Mouse (Mus musculus): Measurements from ENCODE around the gene St8sia4. TPM values are rescaled to one million over a fixed set of nuclear protein-coding genes. Genes with fewer than 3 reads are reported as not detected.

St8sia4 gene
- polyA plus RNA-seq, 1 experiment from 2014 or later: 4.2 TPM

DNA sequence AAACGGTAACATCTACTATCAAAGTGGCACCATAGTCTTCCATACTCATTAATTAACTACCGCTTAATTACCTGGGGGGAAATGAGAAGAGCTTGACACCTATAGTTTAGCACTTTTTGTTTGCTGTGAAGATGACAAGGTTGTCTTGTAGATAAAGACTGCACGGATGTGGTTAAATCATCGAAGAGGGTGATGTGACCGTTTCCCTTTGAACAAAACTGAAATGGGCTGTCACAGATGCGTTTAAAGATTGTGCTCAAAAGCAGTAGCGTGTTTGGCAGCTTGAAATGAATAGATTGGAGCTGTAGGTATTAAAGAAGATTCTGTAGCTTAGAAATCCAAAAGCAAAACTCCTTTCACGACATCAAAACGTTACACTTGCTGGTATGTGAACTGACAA lies 11.8 kb downstream of the St8sia4 start:
- no peak overlapping the region for H3K4me2 ChIP-seq
- H3K4me1 ChIP-seq: no peaks in the 10 kb centered on the region
- no peak for ATAC-seq (ENCODE audit: insufficient number of reproducible peaks, low FRiP score, low TSS enrichment, low read depth)
- H3K27ac ChIP-seq: no peak overlapping the region
- H3K27me3 ChIP-seq: no peaks in the 10 kb centered on the region
- no peak overlapping the region for H3K4me3 ChIP-seq
- no peaks in the 10 kb centered on the region for H3K36me3 ChIP-seq
- no peak overlapping the region for H3K9ac ChIP-seq
- H3K9me3 ChIP-seq: no peaks in the 10 kb centered on the region
- 78% methylated on average over 9 of the region's 9 CpGs for WGBS

DNA sequence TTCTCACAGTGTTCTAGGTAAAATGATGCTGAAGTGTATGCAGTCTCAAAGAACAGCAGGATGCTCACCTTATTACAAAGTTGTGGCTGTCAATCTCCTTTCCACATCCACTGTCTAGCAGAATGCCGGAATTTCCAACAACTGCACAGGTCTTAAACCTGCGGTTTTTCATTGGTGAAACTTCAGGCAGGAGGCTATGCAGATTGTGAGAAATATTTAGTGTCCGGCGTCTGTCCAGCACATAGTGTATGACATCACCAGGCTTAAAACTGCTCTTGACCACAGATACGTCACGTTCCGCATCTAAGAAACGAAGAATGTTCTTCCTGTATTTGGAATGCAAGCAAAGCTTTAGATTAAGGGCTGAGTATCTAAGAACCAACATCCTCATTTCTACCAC lies 13.9 kb downstream of the St8sia4 start:
- Histone ChIP-seq H3K9ac (no peak overlapping the region), H3K27ac (no peak overlapping the region), H3K27me3 (no peaks in the 10 kb centered on the region), H3K4me2 (no peak overlapping the region), H3K4me1 (no peaks in the 10 kb centered on the region), H3K36me3 (no peaks in the 10 kb centered on the region), H3K9me3 (no peaks in the 10 kb centered on the region), H3K4me3 (no peak overlapping the region)
- 83% methylated on average over 8 of the region's 8 CpGs for WGBS
- no peak for ATAC-seq (ENCODE audit: insufficient number of reproducible peaks, low FRiP score, low TSS enrichment, low read depth)

DNA sequence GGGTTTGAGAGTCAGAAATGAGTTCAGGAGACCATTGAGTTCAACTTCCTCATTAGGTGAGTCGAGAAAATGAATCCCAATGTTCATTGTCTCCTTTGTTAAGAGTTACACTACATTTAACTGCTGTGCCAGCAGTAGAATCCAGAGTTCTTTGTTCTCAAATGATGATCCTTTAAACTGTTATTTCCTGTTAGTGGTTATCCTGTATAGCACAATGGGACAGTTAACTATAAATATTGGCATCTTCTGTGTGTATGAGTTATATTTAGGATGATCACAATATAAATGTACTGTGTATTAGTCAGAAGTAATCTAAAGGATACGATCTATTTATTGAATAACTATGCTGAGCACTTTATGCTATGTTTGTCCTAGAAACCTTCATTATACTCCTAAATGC lies 23.1 kb downstream of the St8sia4 start:
- H3K9ac ChIP-seq: no peak overlapping the region

DNA sequence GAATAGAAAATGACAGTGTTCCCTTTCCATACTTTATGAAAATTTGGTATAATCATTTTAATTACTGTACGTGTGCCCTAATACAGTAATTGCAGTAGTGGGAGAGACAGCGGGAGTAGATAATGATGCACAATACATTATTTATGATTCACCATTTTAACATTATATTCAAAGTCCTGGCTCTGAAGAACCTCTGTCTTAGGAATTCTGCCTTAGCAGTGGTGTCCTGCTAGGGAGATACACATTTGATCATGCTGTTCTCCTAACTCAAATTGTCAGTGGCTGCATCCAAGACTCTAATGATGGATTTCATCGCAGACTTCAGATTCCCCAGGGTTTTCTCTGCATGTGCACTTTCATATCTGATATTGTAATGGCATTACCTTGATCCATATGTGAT lies 28.4 kb downstream of the St8sia4 start:
- Histone ChIP-seq H3K27ac (no peak overlapping the region), H3K9me3 (no peaks in the 10 kb centered on the region), H3K36me3 (no peaks in the 10 kb centered on the region), H3K4me2 (no peak overlapping the region), H3K9ac (no peak overlapping the region), H3K27me3 (no peaks in the 10 kb centered on the region), H3K4me1 (no peaks in the 10 kb centered on the region), H3K4me3 (no peak overlapping the region)
- no peak for ATAC-seq (ENCODE audit: insufficient number of reproducible peaks, low FRiP score, low TSS enrichment, low read depth)
- WGBS: 91% methylated on average over 3 of the region's 3 CpGs

More for the DNA sequence above, 23.1 kb downstream of the St8sia4 start:
- 73% methylated on average over 2 of the region's 2 CpGs for WGBS
- ATAC-seq (ENCODE audit: insufficient number of reproducible peaks, low FRiP score, low TSS enrichment, low read depth): no peak
- Histone ChIP-seq H3K9me3 (no peaks in the 10 kb centered on the region), H3K27me3 (no peaks in the 10 kb centered on the region), H3K36me3 (no peaks in the 10 kb centered on the region), H3K27ac (no peak overlapping the region), H3K4me1 (no peaks in the 10 kb centered on the region), H3K4me3 (no peak overlapping the region), H3K4me2 (no peak overlapping the region)

DNA sequence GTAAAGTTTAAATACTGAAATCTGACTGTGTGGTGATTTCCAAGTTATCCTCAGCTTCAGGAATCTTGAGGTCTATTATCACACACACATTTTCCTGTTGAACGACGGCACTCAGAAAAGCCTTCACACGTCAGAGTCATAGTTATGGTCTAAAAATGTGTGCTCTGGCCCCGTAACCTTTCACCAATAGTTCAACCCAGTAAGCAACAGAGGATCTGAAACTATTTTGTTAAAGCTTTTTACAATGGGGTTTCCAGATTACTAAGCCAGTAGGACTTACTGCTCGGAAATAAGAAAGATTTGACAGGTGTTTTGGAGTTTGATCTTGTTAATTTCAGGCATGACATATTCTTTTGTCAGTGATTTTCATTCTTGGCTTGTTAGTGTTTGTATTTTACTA lies 43.0 kb downstream of the St8sia4 start:
- H3K27ac ChIP-seq: no peak overlapping the region

DNA sequence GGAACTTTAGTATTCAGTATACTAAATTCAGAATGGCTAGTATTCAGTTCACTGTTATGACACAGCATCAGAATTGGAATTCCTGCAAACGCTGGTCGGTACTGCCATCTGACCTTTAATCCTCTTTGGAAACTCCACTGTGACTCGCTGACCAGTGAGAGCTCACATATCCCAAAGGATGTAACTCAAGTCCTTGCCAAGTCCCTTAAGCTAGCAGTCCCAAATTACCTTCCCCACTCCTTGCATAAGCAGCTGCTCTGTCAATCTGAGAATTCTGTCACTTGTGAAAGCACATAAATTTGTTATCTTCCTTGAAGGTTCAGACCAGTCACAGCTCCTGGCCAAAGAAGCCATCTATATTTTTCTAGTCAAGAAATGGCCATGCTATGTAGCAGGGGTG lies 48.7 kb downstream of the St8sia4 start:
- Histone ChIP-seq H3K9ac (no peak overlapping the region), H3K4me2 (no peak overlapping the region), H3K9me3 (no peaks in the 10 kb centered on the region), H3K27ac (no peak overlapping the region), H3K4me3 (no peak overlapping the region), H3K27me3 (no peaks in the 10 kb centered on the region), H3K36me3 (no peaks in the 10 kb centered on the region), H3K4me1 (no peaks in the 10 kb centered on the region)
- no peak for ATAC-seq (ENCODE audit: insufficient number of reproducible peaks, low FRiP score, low TSS enrichment, low read depth)
- 59% methylated on average over 3 of the region's 3 CpGs for WGBS

More for the DNA sequence above, 43.0 kb downstream of the St8sia4 start:
- 60% methylated on average over 5 of the region's 5 CpGs for WGBS
- no peak for ATAC-seq (ENCODE audit: insufficient number of reproducible peaks, low FRiP score, low TSS enrichment, low read depth)
- no peaks in the 10 kb centered on the region for H3K36me3 ChIP-seq
- H3K27me3 ChIP-seq: no peaks in the 10 kb centered on the region
- H3K4me1 ChIP-seq: no peaks in the 10 kb centered on the region
- H3K4me2 ChIP-seq: no peak overlapping the region
- H3K4me3 ChIP-seq: no peak overlapping the region
- H3K9ac ChIP-seq: no peak overlapping the region
- no peaks in the 10 kb centered on the region for H3K9me3 ChIP-seq

DNA sequence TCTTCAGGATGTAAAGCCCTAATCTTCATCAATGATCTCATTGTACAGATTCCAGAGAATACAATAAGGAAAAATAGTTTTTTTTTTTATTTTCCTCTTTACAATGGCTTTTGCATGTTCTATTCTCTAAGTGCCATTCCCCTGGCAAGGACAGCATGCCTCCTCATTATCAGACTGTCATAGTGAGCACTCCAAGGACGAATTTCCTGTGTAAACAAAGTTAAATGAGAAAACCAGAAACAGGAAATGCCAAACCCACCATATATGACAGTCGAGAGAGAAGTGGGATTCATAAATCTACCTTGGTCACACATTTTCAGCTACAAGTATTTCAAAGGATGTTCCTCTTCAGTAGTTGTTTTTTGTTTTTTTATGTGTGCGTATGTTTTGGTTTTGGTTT lies 49.2 kb downstream of the St8sia4 start:
- Histone ChIP-seq H3K27ac (no peak overlapping the region), H3K9me3 (no peaks in the 10 kb centered on the region), H3K36me3 (no peaks in the 10 kb centered on the region), H3K27me3 (no peaks in the 10 kb centered on the region), H3K4me1 (no peaks in the 10 kb centered on the region), H3K9ac (no peak overlapping the region), H3K4me2 (no peak overlapping the region), H3K4me3 (no peak overlapping the region)
- WGBS: 55% methylated on average over 3 of the region's 3 CpGs
- ATAC-seq (ENCODE audit: insufficient number of reproducible peaks, low FRiP score, low TSS enrichment, low read depth): no peak

DNA sequence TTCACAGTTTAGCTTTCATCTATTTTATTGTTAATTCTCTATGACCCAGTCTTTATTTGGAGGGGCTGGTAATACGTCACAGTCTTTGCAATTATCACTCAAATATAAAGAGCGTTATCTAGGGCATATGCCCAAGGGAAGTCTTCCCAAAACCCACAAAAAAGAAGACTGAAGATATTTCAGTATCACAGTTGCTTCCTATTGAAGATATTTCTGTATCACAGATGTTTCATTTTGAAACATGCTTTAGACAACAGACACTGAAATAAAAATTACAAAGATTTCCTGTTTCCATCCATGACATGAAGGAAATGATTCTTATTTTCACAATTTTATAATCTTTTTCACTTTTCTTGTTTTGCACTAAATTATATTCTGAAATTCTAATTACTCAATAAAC lies 57.4 kb downstream of the St8sia4 start:
- Histone ChIP-seq H3K4me3 (no peak overlapping the region), H3K9me3 (no peaks in the 10 kb centered on the region), H3K27me3 (no peaks in the 10 kb centered on the region), H3K9ac (no peak overlapping the region), H3K4me1 (no peaks in the 10 kb centered on the region), H3K27ac (no peak overlapping the region), H3K36me3 (no peaks in the 10 kb centered on the region), H3K4me2 (no peak overlapping the region)
- ATAC-seq (ENCODE audit: insufficient number of reproducible peaks, low FRiP score, low TSS enrichment, low read depth): no peak
- 77% methylated on average over 2 of the region's 2 CpGs for WGBS

DNA sequence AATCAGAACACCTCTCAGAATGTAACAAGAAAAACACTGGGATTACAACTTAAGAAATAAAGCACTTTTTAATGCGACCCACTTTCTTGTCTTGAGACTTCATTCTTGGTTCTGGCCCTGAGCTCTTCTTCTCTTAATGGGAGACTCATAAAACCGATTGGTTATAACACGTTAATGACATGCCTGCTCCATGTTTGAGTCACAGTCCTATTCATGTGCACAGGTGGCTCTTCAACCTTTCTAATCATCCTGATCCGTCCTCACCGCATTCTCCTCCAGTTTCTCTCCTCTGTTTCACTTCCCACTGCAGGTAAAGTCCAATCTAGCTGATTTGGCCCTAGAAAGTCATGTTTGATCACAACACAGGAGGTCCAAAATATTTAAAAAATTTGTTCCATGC lies 58.3 kb downstream of the St8sia4 start:
- no peak for ATAC-seq (ENCODE audit: insufficient number of reproducible peaks, low FRiP score, low TSS enrichment, low read depth)
- Histone ChIP-seq H3K4me1 (no peaks in the 10 kb centered on the region), H3K9me3 (no peaks in the 10 kb centered on the region), H3K4me2 (no peak overlapping the region), H3K27ac (no peak overlapping the region), H3K36me3 (no peaks in the 10 kb centered on the region), H3K9ac (no peak overlapping the region), H3K4me3 (no peak overlapping the region), H3K27me3 (no peaks in the 10 kb centered on the region)
- WGBS: 74% methylated on average over 5 of the region's 5 CpGs

DNA sequence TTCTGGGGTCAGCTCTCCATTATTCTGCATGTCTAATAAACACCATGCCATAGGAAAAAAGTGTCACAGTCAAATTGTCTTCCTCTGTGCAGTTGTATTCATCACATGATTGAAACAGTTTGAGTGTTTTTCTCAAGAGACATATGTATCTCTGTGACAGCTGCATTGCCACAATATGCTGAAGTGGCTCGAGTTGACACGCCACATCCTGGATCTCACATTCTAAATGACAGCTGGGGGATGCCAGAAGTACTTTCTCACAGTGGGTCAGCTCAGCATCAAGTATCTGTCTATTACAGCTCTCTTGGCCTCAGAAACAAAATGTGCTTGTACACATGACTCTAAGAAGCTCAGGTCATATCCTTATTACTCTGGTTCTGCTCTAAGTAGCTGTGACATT lies 61.9 kb downstream of the St8sia4 start:
- WGBS: 87% methylated on average over 2 of the region's 2 CpGs
- H3K27me3 ChIP-seq: no peaks in the 10 kb centered on the region

DNA sequence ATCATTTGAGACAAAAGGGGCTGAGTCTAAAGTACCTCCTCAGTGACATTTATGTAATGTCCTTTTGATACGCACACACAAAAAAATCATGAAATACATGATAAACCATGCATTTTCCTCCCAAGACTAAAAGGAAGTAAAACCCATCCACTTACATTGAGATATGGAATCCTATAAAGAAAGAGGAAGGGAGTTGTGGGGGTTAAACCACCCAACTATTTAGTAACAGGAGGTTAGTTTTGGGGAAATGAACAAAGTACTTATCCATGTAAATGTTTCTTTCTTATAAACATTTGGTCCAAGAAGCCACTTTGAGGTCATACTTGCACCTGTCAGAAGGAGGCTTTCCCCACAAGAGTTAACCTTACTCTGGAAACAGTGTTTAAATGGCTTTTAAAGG lies 69.3 kb downstream of the St8sia4 start:
- Histone ChIP-seq H3K27ac (no peak overlapping the region), H3K36me3 (no peaks in the 10 kb centered on the region), H3K4me3 (no peak overlapping the region), H3K27me3 (no peaks in the 10 kb centered on the region), H3K9ac (no peak overlapping the region), H3K4me2 (no peak overlapping the region), H3K9me3 (no peaks in the 10 kb centered on the region), H3K4me1 (no peaks in the 10 kb centered on the region)
- ATAC-seq (ENCODE audit: insufficient number of reproducible peaks, low FRiP score, low TSS enrichment, low read depth): no peak
- 94% methylated on average over 1 of the region's 1 CpGs for WGBS

More for the DNA sequence above, 61.9 kb downstream of the St8sia4 start:
- Histone ChIP-seq H3K4me2 (no peak overlapping the region), H3K4me3 (no peak overlapping the region), H3K27ac (no peak overlapping the region), H3K4me1 (no peaks in the 10 kb centered on the region), H3K9ac (no peak overlapping the region), H3K36me3 (no peaks in the 10 kb centered on the region), H3K9me3 (no peaks in the 10 kb centered on the region)
- no peak for ATAC-seq (ENCODE audit: insufficient number of reproducible peaks, low FRiP score, low TSS enrichment, low read depth)

DNA sequence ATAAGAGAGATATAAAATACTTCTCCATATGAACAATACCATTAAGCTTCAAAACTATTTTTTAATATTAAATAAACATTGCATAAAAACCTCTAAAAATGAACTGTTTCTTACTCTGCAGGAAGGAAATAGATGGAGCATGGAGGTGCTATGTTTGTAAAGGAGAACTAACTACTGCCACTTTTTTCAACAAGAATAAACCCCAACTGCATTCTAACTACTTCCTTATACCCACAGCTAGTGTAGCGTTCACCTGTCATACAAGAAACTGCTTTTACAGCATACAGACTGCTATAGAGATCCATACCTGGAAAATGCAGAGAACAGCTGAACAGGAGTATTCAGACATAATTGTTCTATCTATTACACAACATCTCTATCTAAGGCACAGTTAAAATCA lies 70.5 kb downstream of the St8sia4 start:
- 75% methylated on average over 1 of the region's 1 CpGs for WGBS

DNA sequence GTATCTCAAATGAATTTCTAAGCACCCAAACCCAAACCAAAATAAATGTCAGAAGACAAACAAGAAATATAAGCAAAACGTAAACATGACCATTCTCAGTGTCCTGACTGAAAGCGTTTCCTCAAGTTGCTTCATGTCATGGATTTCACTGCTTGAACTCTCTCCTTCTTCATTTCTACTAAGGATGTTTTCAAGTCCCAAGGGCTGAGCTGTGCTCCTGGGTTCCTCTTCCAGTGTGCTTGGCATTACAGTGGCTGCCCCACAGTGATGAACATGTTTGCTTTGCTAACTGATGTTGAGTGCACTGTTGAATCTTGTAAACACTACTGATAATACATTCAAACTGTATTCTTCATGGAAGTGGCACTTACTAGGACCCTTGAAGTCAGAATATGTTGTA lies 76.3 kb downstream of the St8sia4 start:
- H3K36me3 ChIP-seq: no peaks in the 10 kb centered on the region
- no peaks in the 10 kb centered on the region for H3K9me3 ChIP-seq
- ATAC-seq (ENCODE audit: insufficient number of reproducible peaks, low FRiP score, low TSS enrichment, low read depth): no peak
- WGBS: 88% methylated on average over 2 of the region's 2 CpGs
- H3K9ac ChIP-seq: no peak overlapping the region
- no peak overlapping the region for H3K4me2 ChIP-seq
- H3K27ac ChIP-seq: no peak overlapping the region
- no peak overlapping the region for H3K4me3 ChIP-seq
- H3K4me1 ChIP-seq: no peaks in the 10 kb centered on the region
- no peaks in the 10 kb centered on the region for H3K27me3 ChIP-seq

More for the DNA sequence above, 70.5 kb downstream of the St8sia4 start:
- Histone ChIP-seq H3K4me2 (no peak overlapping the region), H3K4me1 (no peaks in the 10 kb centered on the region), H3K36me3 (no peaks in the 10 kb centered on the region), H3K9me3 (no peaks in the 10 kb centered on the region), H3K4me3 (no peak overlapping the region), H3K9ac (no peak overlapping the region), H3K27me3 (no peaks in the 10 kb centered on the region), H3K27ac (no peak overlapping the region)
- ATAC-seq (ENCODE audit: insufficient number of reproducible peaks, low FRiP score, low TSS enrichment, low read depth): no peak
